Mouse (Mus musculus) cortical plate, adult 2 months (tissue): ENCODE results near the gene Ppm1l.

Source experiments
- CTCF ChIP-seq: fragments of 200-500 bp; IDR thresholded peaks from 2 replicates; pipeline ENCODE4 v1.5.1; 2011; ENCODE audit warnings: mild to moderate bottlenecking, control low read depth, low read length; ENCODE audit not compliant: insufficient read depth; ENCODE audit errors: extremely low read depth
- POLR2A ChIP-seq: fragments of 200-500 bp; IDR thresholded peaks from 2 replicates; pipeline ENCODE4 v1.6.1; 2011; ENCODE audit warnings: mild to moderate bottlenecking, low read length, control low read depth; ENCODE audit not compliant: insufficient read depth; ENCODE audit errors: extremely low read depth

GRCm38 (mm10) chr3:69356781-69357180, 40.1 kb downstream of the Ppm1l start:
- TF ChIP-seq CTCF (no peak), POLR2A (no peak)
